Mouse (Mus musculus) ES-Bruce4 (cell line): ENCODE measurements around the gene Sept9. TPM values are rescaled to one million over a fixed set of nuclear protein-coding genes. Genes with fewer than 3 reads are reported as not detected.

Experiments used
- H3K27ac ChIP-seq: 2 replicates; pipeline ENCODE4 v1.5.1; 2012; ENCODE audit warnings: low read length, inconsistent platforms; ENCODE audit not compliant: insufficient read depth
- H3K27me3 ChIP-seq: 2 replicates; pipeline ENCODE4 v1.6.1; 2012; ENCODE audit warnings: mild to moderate bottlenecking, low read length, inconsistent platforms; ENCODE audit not compliant: control insufficient read depth, poor library complexity, insufficient read depth, severe bottlenecking
- H3K36me3 ChIP-seq: 2 replicates; pipeline ENCODE4 v1.6.1; 2012; ENCODE audit warnings: inconsistent platforms, mild to moderate bottlenecking, low read length, moderate library complexity; ENCODE audit not compliant: control insufficient read depth, poor library complexity, insufficient read depth, severe bottlenecking
- H3K4me1 ChIP-seq: one replicate; pipeline ENCODE4 v1.8.1; 2011; ENCODE audit warnings: low read length; ENCODE audit not compliant: control insufficient read depth, insufficient read depth
- H3K4me3 ChIP-seq: 2 replicates; pipeline ENCODE4 v1.5.1; 2011; ENCODE audit warnings: low read depth, mild to moderate bottlenecking, low read length
- H3K9ac ChIP-seq: 2 replicates; pipeline ENCODE4 v1.6.1; 2012; ENCODE audit warnings: low read depth, mild to moderate bottlenecking, inconsistent platforms; ENCODE audit not compliant: poor library complexity, severe bottlenecking
- H3K9me3 ChIP-seq: replicated peaks from 2 replicates; pipeline ENCODE4 v1.6.1; 2012; ENCODE audit warnings: mild to moderate bottlenecking, low read length, inconsistent platforms; ENCODE audit not compliant: control insufficient read depth, poor library complexity, insufficient read depth, severe bottlenecking
- CTCF ChIP-seq: IDR thresholded peaks from one replicate; pipeline ENCODE4 v1.8.1; 2011; ENCODE audit warnings: low read depth, low read length
- EP300 ChIP-seq: IDR thresholded peaks from 2 replicates; pipeline ENCODE4 v1.6.1; 2011; ENCODE audit warnings: low read depth, low read length; ENCODE audit not compliant: insufficient read depth
- POLR2A ChIP-seq: IDR thresholded peaks from one replicate; pipeline ENCODE4 v1.8.1; 2011; ENCODE audit warnings: low read length; ENCODE audit not compliant: insufficient read depth
- polyA plus RNA-seq: library from polyadenylated mRNA; stranded (reverse); fragments of >200 nt; gene quantifications from 2 replicates; pipeline ENCODE4 v1.2.4, GENCODE M21; 2011; ENCODE audit warnings: low read depth; ENCODE audit not compliant: missing spikeins, insufficient read depth, insufficient read length

The Sept9 gene
- polyA plus RNA-seq, 1 experiment = 123 TPM

GRCm38 (mm10) chr11:117221182-117221581 lies 21.7 kb downstream of the Sept9 start:
- Histone ChIP-seq H3K36me3 (no peaks in the 10 kb centered on the region), H3K4me3 (no peak overlapping the region), H3K27ac (no peak overlapping the region), H3K4me1 (no peaks in the 10 kb centered on the region), H3K9me3 (no peaks in the 10 kb centered on the region), H3K27me3 (no peaks in the 10 kb centered on the region), H3K9ac (no peak overlapping the region)
- TF ChIP-seq EP300 (no peak), CTCF (no peak)

GRCm38 (mm10) chr11:117222899-117223298 lies 23.4 kb downstream of the Sept9 start:
- H3K4me1 ChIP-seq = no peaks in the 10 kb centered on the region
- TF ChIP-seq EP300 (no peak), CTCF (no peak), POLR2A (no peak)
- H3K27ac ChIP-seq = no peak overlapping the region
- H3K4me3 ChIP-seq = no peak overlapping the region
- H3K36me3 ChIP-seq = no peaks in the 10 kb centered on the region
- no peaks in the 10 kb centered on the region for H3K27me3 ChIP-seq
- no peaks in the 10 kb centered on the region for H3K9me3 ChIP-seq
- H3K9ac ChIP-seq = no peak overlapping the region

GRCm38 (mm10) chr11:117224804-117225203 lies 25.3 kb downstream of the Sept9 start:
- no peak overlapping the region for H3K4me3 ChIP-seq
- no peaks in the 10 kb centered on the region for H3K27me3 ChIP-seq
- no peak overlapping the region for H3K9ac ChIP-seq
- H3K4me1 ChIP-seq = no peaks in the 10 kb centered on the region
- no peaks in the 10 kb centered on the region for H3K36me3 ChIP-seq
- no peak overlapping the region for H3K27ac ChIP-seq
- TF ChIP-seq EP300 = no peak
- TF ChIP-seq CTCF = peak; percentile 78
- no peaks in the 10 kb centered on the region for H3K9me3 ChIP-seq

- H3K27me3 ChIP-seq = no peaks in the 10 kb centered on the region
- no peaks in the 10 kb centered on the region for H3K4me1 ChIP-seq
- no peak overlapping the region for H3K9ac ChIP-seq
- no peaks in the 10 kb centered on the region for H3K36me3 ChIP-seq
- no peaks in the 10 kb centered on the region for H3K9me3 ChIP-seq
- H3K27ac ChIP-seq = no peak overlapping the region
- H3K4me3 ChIP-seq = no peak overlapping the region
- TF ChIP-seq POLR2A (no peak), CTCF (no peak), EP300 (no peak)
These were observed 26.2 kb downstream of the Sept9 start for GRCm38 (mm10) chr11:117225531-117226213.

GRCm38 (mm10) chr11:117226214-117226535 lies 26.7 kb downstream of the Sept9 start:
- Histone ChIP-seq H3K36me3 (no peaks in the 10 kb centered on the region), H3K27ac (no peak overlapping the region), H3K4me1 (no peaks in the 10 kb centered on the region), H3K27me3 (no peaks in the 10 kb centered on the region), H3K4me3 (no peak overlapping the region), H3K9me3 (no peaks in the 10 kb centered on the region), H3K9ac (no peak overlapping the region)
- TF ChIP-seq EP300 (no peak), POLR2A (no peak), CTCF (no peak)

GRCm38 (mm10) chr11:117228139-117228538 lies 28.7 kb downstream of the Sept9 start:
- H3K9me3 ChIP-seq = no peaks in the 10 kb centered on the region
- no peak for TF ChIP-seq CTCF
- no peaks in the 10 kb centered on the region for H3K27me3 ChIP-seq
- H3K9ac ChIP-seq = no peak overlapping the region
- no peaks in the 10 kb centered on the region for H3K4me1 ChIP-seq
- no peak overlapping the region for H3K27ac ChIP-seq
- H3K4me3 ChIP-seq = no peak overlapping the region
- H3K36me3 ChIP-seq = no peaks in the 10 kb centered on the region
